Mouse (Mus musculus): Measurements from ENCODE around the gene Abcc5. TPM values are rescaled to one million over a fixed set of nuclear protein-coding genes. Genes with fewer than 3 reads are reported as not detected.
"Not testable (repeated sequence)": the region's sequence is repeated elsewhere in the genome, so short reads cannot be mapped to it uniquely, and the experiment has no call there.

Gene Abcc5
- polyA plus RNA-seq, 1 experiment from 2014 or later: 9.0 TPM

- WGBS (ENCODE audit: insufficient replicate concordance): 76% methylated on average over 2 of the region's 2 CpGs
Measured at GRCm38 (mm10) chr16:20470981-20471380, 44.8 kb upstream of the Abcc5 start.

DNA sequence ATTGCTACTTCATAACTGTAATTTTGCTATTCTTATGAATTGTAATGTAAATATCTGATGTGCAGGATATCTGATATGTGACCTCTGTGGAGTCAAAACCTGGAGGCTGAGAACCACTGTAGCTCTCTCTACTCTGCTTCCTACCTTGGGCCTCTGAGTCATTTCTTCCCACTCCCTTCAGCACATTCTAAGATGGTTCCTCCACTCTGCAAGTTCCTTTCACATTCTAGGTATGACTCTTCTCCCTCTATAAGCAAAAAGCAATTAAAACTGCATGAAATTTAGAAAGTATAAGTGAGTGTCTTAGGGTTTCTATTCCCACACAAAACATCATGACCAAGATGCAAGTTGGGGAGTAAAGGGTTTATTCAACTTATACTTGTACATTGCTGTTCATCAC lies 38.5 kb upstream of the Abcc5 start:
- no peak for DNase-seq
- no peaks in the 10 kb centered on the region for H3K9me3 ChIP-seq (ENCODE audit: low read length)
- H3K36me3 ChIP-seq (replicated peaks; ENCODE audit: insufficient read depth, low read length): no peaks in the 10 kb centered on the region
- ATAC-seq: no peak
- no peak overlapping the region for H3K9ac ChIP-seq (replicated peaks)
- no peak overlapping the region for H3K4me3 ChIP-seq (ENCODE audit: low read depth, low read length)
- no peaks in the 10 kb centered on the region for H3K4me1 ChIP-seq (ENCODE audit: insufficient read depth)
- H3K4me2 ChIP-seq (ENCODE audit: low read depth, low read length): no peak overlapping the region
- H3K27ac ChIP-seq (ENCODE audit: low read depth): no peak overlapping the region
- TF ChIP-seq EP300 (IDR thresholded peaks at IDR 0.05; ENCODE audit: low read depth) (no peak), CTCF (IDR thresholded peaks at IDR 0.05; ENCODE audit: low read depth) (no peak)
- no peaks in the 10 kb centered on the region for H3K27me3 ChIP-seq (ENCODE audit: insufficient read depth, low read length)

More at GRCm38 (mm10) chr16:20470981-20471380, 44.8 kb upstream of the Abcc5 start:
- DNase-seq (no peak), ATAC-seq (no peak)
- H3K27me3 ChIP-seq (ENCODE audit: insufficient read depth, low read length): no peaks in the 10 kb centered on the region
- no peaks in the 10 kb centered on the region for H3K9me3 ChIP-seq (ENCODE audit: low read length)
- no peak overlapping the region for H3K9ac ChIP-seq (replicated peaks)
- H3K4me2 ChIP-seq (ENCODE audit: low read depth, low read length): no peak overlapping the region
- no peaks in the 10 kb centered on the region for H3K4me1 ChIP-seq (ENCODE audit: insufficient read depth)
- H3K4me3 ChIP-seq (ENCODE audit: low read depth, low read length): no peak overlapping the region
- H3K27ac ChIP-seq (ENCODE audit: low read depth): no peak overlapping the region
- TF ChIP-seq EP300 (IDR thresholded peaks at IDR 0.05; ENCODE audit: low read depth): no peak
- TF ChIP-seq CTCF (IDR thresholded peaks at IDR 0.05; ENCODE audit: low read depth): no peak
- H3K36me3 ChIP-seq (replicated peaks; ENCODE audit: insufficient read depth, low read length): no peaks in the 10 kb centered on the region

DNA sequence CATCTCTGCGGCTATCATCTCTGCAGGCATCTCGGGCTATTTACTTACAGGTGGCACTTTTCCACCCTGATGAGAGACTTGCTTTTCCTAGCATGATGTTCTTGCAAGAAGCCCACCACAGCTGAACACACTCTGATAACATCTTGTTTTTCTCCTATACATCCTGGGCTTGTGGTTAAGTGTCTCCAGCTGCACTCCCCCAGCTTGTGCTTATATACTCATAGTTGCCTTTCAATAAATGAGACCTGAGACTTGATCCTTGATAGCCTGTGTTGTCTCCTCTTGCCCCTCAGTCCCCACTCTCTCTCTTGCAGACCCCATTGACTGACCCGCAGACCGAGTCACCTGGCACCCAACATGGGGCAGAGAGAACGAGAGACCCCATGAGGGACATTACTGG lies 32.5 kb upstream of the Abcc5 start:
- ATAC-seq; DNase-seq; H3K4me3 ChIP-seq (ENCODE audit: low read depth, low read length); H3K36me3 ChIP-seq (replicated peaks; ENCODE audit: insufficient read depth, low read length); H3K27me3 ChIP-seq (ENCODE audit: insufficient read depth, low read length); H3K4me1 ChIP-seq (ENCODE audit: insufficient read depth); H3K9ac ChIP-seq (replicated peaks); H3K4me2 ChIP-seq (ENCODE audit: low read depth, low read length); H3K27ac ChIP-seq (ENCODE audit: low read depth); H3K9me3 ChIP-seq (ENCODE audit: low read length): not testable (repeated sequence)
- 76% methylated on average over 5 of the region's 5 CpGs for WGBS (ENCODE audit: insufficient replicate concordance)

DNA sequence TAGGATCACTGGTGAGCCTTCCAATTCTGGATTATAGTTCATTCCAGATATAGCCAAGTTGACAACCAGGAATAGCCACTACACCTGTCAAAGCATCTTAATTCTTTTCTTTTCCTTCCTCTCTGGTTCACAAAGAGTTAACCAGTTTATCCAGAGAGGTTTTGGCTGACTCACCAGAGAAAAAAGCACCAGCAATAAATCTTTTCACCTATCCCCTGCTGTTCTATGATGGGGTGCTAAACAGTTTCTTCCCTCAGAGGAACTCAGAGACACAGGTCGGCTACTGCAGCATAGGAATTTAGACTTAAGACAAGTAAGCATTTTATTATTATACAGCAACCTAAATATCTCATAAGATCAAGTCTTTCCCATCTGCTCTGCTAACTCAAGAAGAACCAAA lies 29.9 kb upstream of the Abcc5 start:
- H3K9ac ChIP-seq (replicated peaks): no peak overlapping the region
- no peak for TF ChIP-seq CTCF (IDR thresholded peaks at IDR 0.05; ENCODE audit: low read depth)
- no peaks in the 10 kb centered on the region for H3K4me1 ChIP-seq (ENCODE audit: insufficient read depth)
- no peak for ATAC-seq
- H3K27me3 ChIP-seq (ENCODE audit: insufficient read depth, low read length): no peaks in the 10 kb centered on the region
- no peaks in the 10 kb centered on the region for H3K36me3 ChIP-seq (replicated peaks; ENCODE audit: insufficient read depth, low read length)
- H3K4me2 ChIP-seq (ENCODE audit: low read depth, low read length): no peak overlapping the region
- no peaks in the 10 kb centered on the region for H3K9me3 ChIP-seq (ENCODE audit: low read length)
- H3K4me3 ChIP-seq (ENCODE audit: low read depth, low read length): no peak overlapping the region
- 23% methylated on average over 1 of the region's 1 CpGs for WGBS (ENCODE audit: insufficient replicate concordance)
- no peak for DNase-seq
- no peak overlapping the region for H3K27ac ChIP-seq (ENCODE audit: low read depth)

DNA sequence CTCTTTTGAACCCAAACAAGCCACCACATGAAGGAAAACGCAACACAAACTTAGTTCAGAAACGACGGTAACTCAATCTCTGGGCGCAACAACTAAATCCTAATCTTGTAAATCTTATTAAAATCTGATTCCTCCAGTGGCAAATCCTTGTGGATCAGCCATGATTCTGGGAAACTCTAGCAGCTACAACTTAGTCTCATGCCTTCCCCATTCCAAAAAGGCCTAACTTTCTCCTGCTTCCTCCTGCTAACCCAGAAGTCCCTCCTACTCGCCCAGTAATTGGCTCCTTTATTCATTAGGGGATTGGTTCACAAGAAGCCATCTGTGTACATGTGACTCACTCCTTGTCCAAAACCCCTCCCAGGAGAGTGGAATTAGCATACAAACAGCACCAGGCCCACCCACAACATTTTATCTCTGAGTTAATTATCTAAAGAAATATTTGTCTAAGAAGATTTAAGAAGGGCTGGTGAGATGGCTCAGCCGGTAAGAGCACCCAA lies 28.0 kb upstream of the Abcc5 start:
- no peaks in the 10 kb centered on the region for H3K36me3 ChIP-seq (replicated peaks; ENCODE audit: insufficient read depth, low read length)
- H3K9me3 ChIP-seq (ENCODE audit: low read length): no peaks in the 10 kb centered on the region
- H3K9ac ChIP-seq (replicated peaks): no peak overlapping the region
- ATAC-seq: no peak
- H3K4me2 ChIP-seq (ENCODE audit: low read depth, low read length): no peak overlapping the region
- TF ChIP-seq EP300 (IDR thresholded peaks at IDR 0.05; ENCODE audit: low read depth) (no peak), CTCF (IDR thresholded peaks at IDR 0.05; ENCODE audit: low read depth) (no peak)
- H3K4me1 ChIP-seq (ENCODE audit: insufficient read depth): no peaks in the 10 kb centered on the region
- no peak overlapping the region for H3K4me3 ChIP-seq (ENCODE audit: low read depth, low read length)
- H3K27ac ChIP-seq (ENCODE audit: low read depth): no peak overlapping the region
- 88% methylated on average over 6 of the region's 6 CpGs for WGBS (ENCODE audit: insufficient replicate concordance)
- no peaks in the 10 kb centered on the region for H3K27me3 ChIP-seq (ENCODE audit: insufficient read depth, low read length)
- DNase-seq: no peak

DNA sequence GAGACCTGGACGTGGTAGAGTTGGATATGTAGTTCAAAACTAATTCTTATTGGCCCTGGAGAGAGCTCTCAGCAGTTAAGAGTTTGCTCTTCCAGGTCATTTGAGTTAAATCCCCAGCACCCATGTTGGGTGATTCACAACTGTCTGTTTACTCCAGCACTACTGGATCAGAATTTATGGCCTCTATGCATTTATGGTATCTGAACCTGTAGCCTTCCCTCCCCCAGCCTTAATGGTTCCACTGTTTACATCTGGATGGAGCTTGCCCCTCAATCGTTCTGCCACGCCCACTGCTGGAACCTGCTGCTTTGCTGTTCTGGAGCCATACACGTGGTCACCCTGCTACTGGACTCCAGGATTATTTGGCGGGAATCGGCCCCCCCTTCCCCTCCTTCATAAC lies 25.6 kb upstream of the Abcc5 start:
- no peaks in the 10 kb centered on the region for H3K9me3 ChIP-seq (ENCODE audit: low read length)
- no peak for ATAC-seq
- H3K27ac ChIP-seq (ENCODE audit: low read depth): no peak overlapping the region
- no peak overlapping the region for H3K9ac ChIP-seq (replicated peaks)
- no peak overlapping the region for H3K4me2 ChIP-seq (ENCODE audit: low read depth, low read length)
- H3K27me3 ChIP-seq (ENCODE audit: insufficient read depth, low read length): no peaks in the 10 kb centered on the region
- no peak for DNase-seq
- no peak overlapping the region for H3K4me3 ChIP-seq (ENCODE audit: low read depth, low read length)
- H3K36me3 ChIP-seq (replicated peaks; ENCODE audit: insufficient read depth, low read length): no peaks in the 10 kb centered on the region
- 62% methylated on average over 6 of the region's 6 CpGs for WGBS (ENCODE audit: insufficient replicate concordance)
- no peak for TF ChIP-seq CTCF (IDR thresholded peaks at IDR 0.05; ENCODE audit: low read depth)
- TF ChIP-seq EP300 (IDR thresholded peaks at IDR 0.05; ENCODE audit: low read depth): no peak
- H3K4me1 ChIP-seq (ENCODE audit: insufficient read depth): no peaks in the 10 kb centered on the region

DNA sequence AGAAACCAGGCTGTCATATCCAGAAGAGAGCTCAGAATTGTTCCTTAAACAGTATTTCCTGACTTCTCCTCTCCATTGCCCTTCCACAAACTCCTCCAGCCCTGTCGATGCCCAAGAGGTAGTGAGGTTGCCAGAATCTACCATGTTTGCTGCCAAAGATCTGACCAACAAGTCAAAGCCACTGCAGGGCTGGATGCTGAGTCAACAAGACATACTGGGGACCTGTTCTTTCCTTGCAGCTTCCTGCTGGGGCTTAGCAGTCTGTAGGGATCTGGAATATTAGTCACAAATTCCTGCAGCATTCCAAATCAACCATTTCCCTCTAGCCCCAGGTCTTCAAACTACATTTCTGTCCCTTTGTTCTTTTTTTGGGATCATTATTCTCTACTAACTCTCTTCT lies 19.7 kb upstream of the Abcc5 start:
- Histone ChIP-seq H3K9ac (replicated peaks) (no peak overlapping the region), H3K4me2 (ENCODE audit: low read depth, low read length) (no peak overlapping the region), H3K27me3 (ENCODE audit: insufficient read depth, low read length) (no peaks in the 10 kb centered on the region), H3K4me3 (ENCODE audit: low read depth, low read length) (no peak overlapping the region), H3K9me3 (ENCODE audit: low read length) (no peaks in the 10 kb centered on the region), H3K4me1 (ENCODE audit: insufficient read depth) (no peaks in the 10 kb centered on the region), H3K36me3 (replicated peaks; ENCODE audit: insufficient read depth, low read length) (no peaks in the 10 kb centered on the region), H3K27ac (ENCODE audit: low read depth) (no peak overlapping the region)
- TF ChIP-seq CTCF (IDR thresholded peaks at IDR 0.05; ENCODE audit: low read depth) (no peak), EP300 (IDR thresholded peaks at IDR 0.05; ENCODE audit: low read depth) (no peak)
- 82% methylated on average over 1 of the region's 1 CpGs for WGBS (ENCODE audit: insufficient replicate concordance)
- ATAC-seq (no peak), DNase-seq (no peak)

All from liver, postnatal 0 days (tissue).